23 mouse cellular contexts compared by ENCODE assay signal in the genomic region with DNA sequence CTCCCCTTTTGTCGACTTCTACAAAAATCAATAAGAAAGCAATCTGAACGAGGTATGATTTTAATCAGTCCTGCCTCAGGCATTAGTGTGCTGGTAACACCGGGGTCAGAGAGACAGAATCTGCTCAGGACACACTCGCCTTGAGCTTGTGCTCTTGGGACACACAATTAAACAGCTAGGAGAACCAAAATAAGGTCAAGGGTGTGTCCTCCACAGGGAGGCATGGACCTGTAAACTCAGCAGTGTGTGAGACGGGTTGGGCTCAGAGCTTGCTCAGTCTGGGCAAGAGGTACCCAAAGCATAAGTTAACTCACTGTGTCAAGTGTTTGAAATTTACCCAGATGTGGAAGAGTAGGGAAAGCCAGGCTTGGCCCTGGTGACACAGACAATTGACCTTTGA.
DNase-seq lines count a peak whose midpoint lies in the region; ATAC-seq and TF ChIP-seq lines count a peak whose summit lies in the region.
"Had no signal": no experiment of that assay in that cellular context is flagged by ENCODE, and none has a peak within 500 bp of the region (broad histone marks: within the 10 kb centered on the region; RNA-seq: fewer than 3 reads in every experiment).

No protein-coding gene starts in this region.

- no peaks in the 10 kb centered on the region for H3K27me3 ChIP-seq in kidney, postnatal 0 days (ENCODE audit: insufficient read depth, low read length)
- H3K27me3 ChIP-seq: forebrain, embryonic 13.5 days; heart, embryonic 15.5 days; hindbrain, embryonic 13.5 days had no signal

- ATAC-seq in kidney, postnatal 0 days (replicated peaks; ENCODE audit: low FRiP score, low read depth): no peak
- ATAC-seq: activated CD4-positive, CD25-positive, alpha-beta regulatory T cell, adult 4 months; forebrain, embryonic 13.5 days; forebrain, embryonic 16.5 days; hindbrain, embryonic 16.5 days had no signal

- WGBS in kidney, postnatal 0 days: 63% methylated on average over 5 of the region's 5 CpGs

- TF ChIP-seq CTCF in kidney, postnatal 0 days (IDR thresholded peaks at IDR 0.05; ENCODE audit: low read depth): no peak

- no peaks in the 10 kb centered on the region for H3K36me3 ChIP-seq in kidney, postnatal 0 days (ENCODE audit: insufficient read depth, low read length)
- H3K36me3 ChIP-seq: forebrain, embryonic 10.5 days; heart, embryonic 12.5 days; heart, embryonic 15.5 days; hindbrain, embryonic 10.5 days; hindbrain, embryonic 13.5 days had no signal

- no peaks in the 10 kb centered on the region for H3K9me3 ChIP-seq in kidney, postnatal 0 days (replicated peaks; ENCODE audit: low read length)
- H3K9me3 ChIP-seq: forebrain, embryonic 13.5 days; heart, embryonic 12.5 days; heart, embryonic 15.5 days; hindbrain, embryonic 10.5 days; hindbrain, embryonic 13.5 days had no signal

- H3K27ac ChIP-seq in kidney, postnatal 0 days: 0 out of 2 replicates have a peak overlapping the region, but pooled peaks have one; percentile 19
- H3K27ac ChIP-seq: forebrain, embryonic 10.5 days; forebrain, embryonic 13.5 days; heart, embryonic 15.5 days; hindbrain, embryonic 10.5 days; hindbrain, embryonic 13.5 days had no signal

- H3K9ac ChIP-seq in kidney, postnatal 0 days (ENCODE audit: low read depth, low read length): no peak overlapping the region
- H3K9ac ChIP-seq: forebrain, embryonic 13.5 days; heart, embryonic 12.5 days; heart, embryonic 15.5 days; hindbrain, embryonic 13.5 days had no signal

- no peaks in the 10 kb centered on the region; the same call in 1 of the 2 replicates for H3K4me1 ChIP-seq in kidney, postnatal 0 days (replicated peaks; ENCODE audit: insufficient read depth, low read length)
- H3K4me1 ChIP-seq: heart, embryonic 12.5 days had no signal

- no peak overlapping the region for H3K4me2 ChIP-seq in kidney, postnatal 0 days (ENCODE audit: low read length)
- H3K4me2 ChIP-seq: forebrain, embryonic 13.5 days; heart, embryonic 12.5 days; heart, embryonic 15.5 days; hindbrain, embryonic 13.5 days had no signal

- no peak overlapping the region for H3K4me3 ChIP-seq in kidney, postnatal 0 days (replicated peaks; ENCODE audit: low read depth, low read length)
- H3K4me3 ChIP-seq: forebrain, embryonic 10.5 days; forebrain, embryonic 13.5 days; heart, embryonic 12.5 days; heart, embryonic 15.5 days; hindbrain, embryonic 10.5 days; hindbrain, embryonic 13.5 days had no signal

- DNase-seq in adrenal gland, adult 2 months: peak; percentile 18
- no peak for DNase-seq in adrenal gland, postnatal 36 days
- DNase-seq in kidney, adult 11 months: peak; percentile 50
- no peak for DNase-seq in kidney, postnatal 14 days
- no peak for DNase-seq in kidney, postnatal 0 days (ENCODE audit: low spot score)
- DNase-seq in kidney, postnatal 10 days: no peak
- DNase-seq: adrenal gland, postnatal 25 days; cerebellum, adult 18-20 months; cerebellum, adult 9-10 months; cerebellum, postnatal 14 days; gastrocnemius, postnatal 10 days; gastrocnemius, postnatal 36 days; heart, postnatal 10 days; heart, postnatal 36 days had no signal

Comparison
In these comparisons a context has a peak if more than half of its experiments do, and no peak if none do; other contexts are left out.
1. DNase-seq: peak in adrenal gland, adult 2 months (single experiment) and kidney, adult 11 months (single experiment); none in adrenal gland, postnatal 36 days (0 of 2), kidney, postnatal 14 days (single experiment), kidney, postnatal 0 days (single experiment) and kidney, postnatal 10 days (single experiment).